Mouse (Mus musculus): Measurements from ENCODE around the gene AB124611. TPM values are rescaled to one million over a fixed set of nuclear protein-coding genes. Genes with fewer than 3 reads are reported as not detected.
"Not testable (repeated sequence)": the region's sequence is repeated elsewhere in the genome, so short reads cannot be mapped to it uniquely, and the experiment has no call there.

The AB124611 gene
- polyA plus RNA-seq, 1 experiment from 2014 or later = 3.7 TPM

DNA sequence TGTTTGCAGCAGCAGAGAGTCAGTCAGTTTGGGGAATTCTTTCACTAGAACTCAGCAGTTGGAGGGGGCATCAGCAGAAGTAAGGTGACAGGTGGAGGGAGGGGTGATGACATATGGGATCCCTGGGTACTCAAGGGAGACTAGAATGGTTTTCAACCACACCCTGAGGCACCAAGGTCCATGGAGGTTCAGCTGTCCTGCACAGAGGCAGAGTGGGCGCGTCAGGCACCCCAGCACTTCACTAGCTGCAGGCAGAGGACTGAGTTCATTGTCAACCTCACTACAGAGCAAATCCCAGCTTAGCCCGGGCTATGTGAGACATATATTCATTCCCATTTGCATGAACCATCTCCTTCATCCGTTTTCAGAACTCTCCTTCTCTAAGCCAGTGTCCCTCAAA, 11.0 kb downstream of the AB124611 start:
- Histone ChIP-seq H3K27me3 (ENCODE audit: control insufficient read depth, insufficient read depth, low read length) (no peaks in the 10 kb centered on the region), H3K4me3 (ENCODE audit: low read length) (no peak overlapping the region), H3K36me3 (ENCODE audit: control insufficient read depth, insufficient read depth) (no peaks in the 10 kb centered on the region), H3K9me3 (replicated peaks; ENCODE audit: control insufficient read depth, low read length) (peaks cover 2% of the 10 kb centered on the region; the same call in 1 of the 2 replicates), H3K4me2 (ENCODE audit: low read depth, low read length) (no peak overlapping the region), H3K4me1 (ENCODE audit: control insufficient read depth, insufficient read depth, low read length) (peaks cover 3% of the 10 kb centered on the region; the same call in 1 of the 2 replicates), H3K27ac (ENCODE audit: low read length) (no peak overlapping the region), H3K9ac (ENCODE audit: low read length) (no peak overlapping the region)
- WGBS = 71% methylated on average over 4 of the region's 4 CpGs
- ATAC-seq (replicated peaks; ENCODE audit: extremely low read depth, insufficient read depth, low FRiP score) = no peak

DNA sequence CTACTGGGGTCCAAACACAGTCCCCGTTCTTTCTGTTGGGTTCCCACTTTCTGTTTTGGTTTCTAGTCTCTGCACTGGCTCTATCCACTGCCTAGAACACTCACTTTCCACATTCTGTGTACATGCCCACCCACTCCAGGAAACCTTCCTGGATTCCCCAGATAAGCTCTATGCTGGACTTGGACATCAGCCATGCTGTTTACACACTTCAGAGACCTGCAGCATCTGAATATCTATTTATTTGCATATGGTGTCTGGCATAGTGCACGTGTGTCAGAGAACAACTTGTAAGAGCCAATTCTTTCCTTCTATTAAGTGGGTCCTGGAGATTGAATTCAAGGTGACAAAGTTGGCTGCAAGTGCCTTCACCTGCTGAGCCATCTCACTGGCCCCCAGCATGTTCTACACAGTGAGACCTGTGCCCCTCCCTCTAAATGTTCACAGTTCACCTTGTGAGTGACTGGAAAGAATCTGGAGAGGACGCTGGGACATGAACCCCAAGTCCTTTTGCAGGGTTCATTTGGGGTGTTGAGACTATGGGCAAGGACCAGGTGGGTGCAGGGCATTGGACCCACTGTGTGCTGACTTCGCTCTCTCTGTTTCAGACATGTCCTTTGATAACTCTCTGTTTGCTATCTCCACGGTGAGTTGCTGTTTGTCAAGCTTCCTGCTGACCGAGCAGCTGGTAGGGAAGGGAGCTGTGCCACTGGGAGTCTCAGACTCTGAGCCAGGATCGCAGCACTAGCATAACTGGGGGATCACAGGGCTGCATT, 14.2 kb downstream of the AB124611 start:
- Histone ChIP-seq H3K27ac (ENCODE audit: low read length) (no peak overlapping the region), H3K36me3 (ENCODE audit: control insufficient read depth, insufficient read depth) (no peaks in the 10 kb centered on the region), H3K4me3 (ENCODE audit: low read length) (no peak overlapping the region), H3K27me3 (ENCODE audit: control insufficient read depth, insufficient read depth, low read length) (no peaks in the 10 kb centered on the region), H3K9ac (ENCODE audit: low read length) (no peak overlapping the region), H3K4me2 (ENCODE audit: low read depth, low read length) (no peak overlapping the region), H3K4me1 (ENCODE audit: control insufficient read depth, insufficient read depth, low read length) (peaks cover 4% of the 10 kb centered on the region), H3K9me3 (replicated peaks; ENCODE audit: control insufficient read depth, low read length) (no peaks in the 10 kb centered on the region)
- 62% methylated on average over 7 of the region's 7 CpGs for WGBS
- ATAC-seq (replicated peaks; ENCODE audit: extremely low read depth, insufficient read depth, low FRiP score) = no peak

DNA sequence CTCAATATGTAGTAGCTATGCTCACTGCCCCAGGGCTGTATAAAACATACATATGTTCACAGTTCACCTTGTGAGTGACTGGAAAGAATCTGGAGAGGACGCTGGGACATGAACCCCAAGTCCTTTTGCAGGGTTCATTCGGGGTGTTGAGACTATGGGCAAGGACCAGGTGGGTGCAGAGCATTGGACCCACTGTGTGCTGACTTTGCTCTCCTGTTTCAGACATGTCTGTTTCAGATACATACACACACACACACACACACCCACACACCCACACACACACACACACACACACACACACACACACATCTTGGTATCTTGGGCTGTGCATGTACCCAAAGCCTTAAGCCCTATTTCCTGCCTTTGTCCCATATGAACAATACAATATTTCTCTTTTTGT, 16.0 kb downstream of the AB124611 start:
- not testable (repeated sequence) for H3K9ac ChIP-seq (ENCODE audit: low read length); H3K27me3 ChIP-seq (ENCODE audit: control insufficient read depth, insufficient read depth, low read length); ATAC-seq (replicated peaks; ENCODE audit: extremely low read depth, insufficient read depth, low FRiP score); H3K27ac ChIP-seq (ENCODE audit: low read length); H3K9me3 ChIP-seq (replicated peaks; ENCODE audit: control insufficient read depth, low read length); H3K36me3 ChIP-seq (ENCODE audit: control insufficient read depth, insufficient read depth); H3K4me2 ChIP-seq (ENCODE audit: low read depth, low read length); H3K4me3 ChIP-seq (ENCODE audit: low read length)
- WGBS = 81% methylated on average over 2 of the region's 2 CpGs
- H3K4me1 ChIP-seq (ENCODE audit: control insufficient read depth, insufficient read depth, low read length) = peaks cover 10% of the 10 kb centered on the region

- Histone ChIP-seq H3K27ac (ENCODE audit: low read length) (peak overlapping the region; percentile 89), H3K4me1 (ENCODE audit: control insufficient read depth, insufficient read depth, low read length) (peaks cover 13% of the 10 kb centered on the region), H3K9ac (ENCODE audit: low read length) (peak overlapping the region; percentile 74), H3K9me3 (replicated peaks; ENCODE audit: control insufficient read depth, low read length) (no peaks in the 10 kb centered on the region), H3K36me3 (ENCODE audit: control insufficient read depth, insufficient read depth) (no peaks in the 10 kb centered on the region), H3K27me3 (ENCODE audit: control insufficient read depth, insufficient read depth, low read length) (no peaks in the 10 kb centered on the region), H3K4me2 (ENCODE audit: low read depth, low read length) (peak overlapping the region; percentile 71), H3K4me3 (ENCODE audit: low read length) (peak overlapping the region; percentile 80)
- peak; percentile 21 for ATAC-seq (replicated peaks; ENCODE audit: extremely low read depth, insufficient read depth, low FRiP score)
- WGBS = 16% methylated on average over 9 of the region's 9 CpGs
Measured at GRCm38 (mm10) chr9:21545351-21545915, 19.5 kb downstream of the AB124611 start.

DNA sequence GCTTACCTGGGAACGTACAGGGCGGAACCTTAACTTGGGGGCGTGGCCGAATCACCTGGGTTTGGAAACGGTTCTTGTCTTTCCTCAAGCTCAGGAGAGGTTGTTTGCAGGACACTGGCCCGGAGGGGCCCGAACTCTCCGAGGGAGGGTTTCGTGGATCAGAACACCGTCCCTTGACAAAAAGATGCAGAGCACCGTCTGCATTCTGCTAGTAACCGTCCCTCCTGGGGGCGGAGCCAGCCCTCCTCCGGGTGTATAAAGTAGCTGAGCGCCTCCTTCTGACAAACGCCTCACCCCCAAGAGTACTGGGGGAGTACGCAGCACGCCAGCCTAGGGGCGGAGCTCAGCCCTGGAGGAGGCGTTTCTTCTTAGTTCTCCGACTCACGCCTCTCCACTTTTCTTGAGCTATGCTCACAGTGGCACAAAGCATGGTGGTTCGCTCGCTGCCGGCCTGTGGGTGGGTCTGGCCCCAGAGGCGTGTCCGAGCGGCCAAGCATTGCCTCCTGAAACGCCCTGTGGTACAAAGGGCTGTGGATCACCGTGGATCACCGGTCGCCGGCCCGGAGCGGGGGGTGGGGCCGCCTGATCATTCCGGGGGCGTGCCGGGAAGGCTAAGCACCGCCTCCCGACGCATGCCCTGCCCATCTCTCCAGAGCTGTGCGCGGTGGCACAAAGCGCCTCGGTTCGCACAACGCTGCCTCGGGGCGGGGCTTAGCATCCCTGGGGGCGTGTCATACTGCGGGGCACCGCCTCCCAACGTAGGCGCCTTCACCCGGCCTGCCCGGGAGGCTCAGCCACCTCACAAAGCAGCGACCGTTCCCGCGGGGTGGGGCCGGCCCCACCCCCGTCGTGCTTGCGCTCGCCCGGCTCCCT, 20.2 kb downstream of the AB124611 start:
- no peaks in the 10 kb centered on the region for H3K27me3 ChIP-seq (ENCODE audit: control insufficient read depth, insufficient read depth, low read length)
- peak overlapping the region; percentile 74 for H3K9ac ChIP-seq (ENCODE audit: low read length)
- under 1% methylated on average over 67 of the region's 67 CpGs for WGBS
- H3K4me2 ChIP-seq (ENCODE audit: low read depth, low read length) = peak overlapping the region; percentile 71
- peak overlapping the region; percentile 80 for H3K4me3 ChIP-seq (ENCODE audit: low read length)
- H3K27ac ChIP-seq (ENCODE audit: low read length) = peak overlapping the region; percentile 97
- H3K9me3 ChIP-seq (replicated peaks; ENCODE audit: control insufficient read depth, low read length) = no peaks in the 10 kb centered on the region
- H3K36me3 ChIP-seq (ENCODE audit: control insufficient read depth, insufficient read depth) = no peaks in the 10 kb centered on the region
- H3K4me1 ChIP-seq (ENCODE audit: control insufficient read depth, insufficient read depth, low read length) = peaks cover 13% of the 10 kb centered on the region
- ATAC-seq (replicated peaks; ENCODE audit: extremely low read depth, insufficient read depth, low FRiP score) = peak; percentile 93

- under 1% methylated on average over 33 of the region's 52 CpGs for WGBS
- Histone ChIP-seq H3K27ac (ENCODE audit: low read length) (peak within 1 kb of the TSS; percentile 97), H3K4me1 (ENCODE audit: control insufficient read depth, insufficient read depth, low read length) (peaks cover 13% of the 10 kb centered on the region), H3K4me3 (ENCODE audit: low read length) (peak within 1 kb of the TSS; percentile 80), H3K36me3 (ENCODE audit: control insufficient read depth, insufficient read depth) (no peaks in the 10 kb centered on the region), H3K9ac (ENCODE audit: low read length) (peak within 1 kb of the TSS; percentile 96), H3K4me2 (ENCODE audit: low read depth, low read length) (peak within 1 kb of the TSS; percentile 71), H3K27me3 (ENCODE audit: control insufficient read depth, insufficient read depth, low read length) (no peaks in the 10 kb centered on the region), H3K9me3 (replicated peaks; ENCODE audit: control insufficient read depth, low read length) (no peaks in the 10 kb centered on the region)
- ATAC-seq (replicated peaks; ENCODE audit: extremely low read depth, insufficient read depth, low FRiP score) = no peak
Measured at GRCm38 (mm10) chr9:21546789-21547074, 20.8 kb downstream of the AB124611 start, which contains the start of gene Carm1. TSS of gene Carm1 (plus strand) at chr9:21546894.

DNA sequence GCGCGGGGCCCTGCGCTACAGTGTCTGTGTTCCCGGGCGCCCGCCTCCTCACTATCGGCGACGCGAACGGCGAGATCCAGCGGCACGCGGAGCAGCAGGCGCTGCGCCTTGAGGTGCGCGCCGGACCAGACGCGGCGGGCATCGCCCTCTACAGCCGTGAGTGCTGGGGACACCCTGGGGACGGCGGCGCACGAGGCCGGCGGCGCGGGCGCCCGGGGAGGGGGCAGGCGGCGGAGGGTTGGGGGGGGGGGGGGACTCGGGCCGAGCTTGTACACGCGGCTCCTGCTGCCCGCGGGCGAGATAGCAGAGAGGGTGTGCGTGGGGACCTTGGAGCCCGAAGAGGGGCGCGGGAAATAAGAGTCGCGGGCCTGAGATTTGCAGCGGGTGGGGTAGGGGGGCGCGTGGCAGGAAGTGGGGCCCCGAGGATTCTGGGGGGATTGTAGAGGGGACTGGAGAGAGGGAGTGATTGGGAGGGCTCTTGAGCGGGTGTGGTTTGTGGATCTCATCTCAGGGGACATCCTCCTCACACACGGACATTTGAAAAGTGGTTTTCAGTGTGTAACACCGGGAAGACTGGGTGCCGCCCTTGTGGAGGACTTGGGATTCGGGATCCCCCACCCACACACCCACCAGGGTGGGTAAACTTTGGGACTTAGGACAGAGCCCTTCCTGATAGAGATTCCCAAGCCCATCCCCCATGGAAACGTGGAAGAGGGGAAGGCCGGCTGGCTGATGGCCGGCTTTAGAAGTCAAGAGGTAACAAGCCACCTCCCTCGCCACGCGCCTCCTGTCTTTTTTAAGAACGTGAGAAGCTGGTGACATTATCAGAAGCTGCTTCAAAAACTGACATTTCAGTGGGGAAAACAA, 21.3 kb downstream of the AB124611 start:
- Histone ChIP-seq H3K4me2 (ENCODE audit: low read depth, low read length) (peak overlapping the region; percentile 71), H3K9me3 (replicated peaks; ENCODE audit: control insufficient read depth, low read length) (no peaks in the 10 kb centered on the region), H3K27ac (ENCODE audit: low read length) (peak overlapping the region; percentile 97), H3K9ac (ENCODE audit: low read length) (peak overlapping the region; percentile 96), H3K4me1 (ENCODE audit: control insufficient read depth, insufficient read depth, low read length) (peaks cover 13% of the 10 kb centered on the region), H3K4me3 (ENCODE audit: low read length) (peak overlapping the region; percentile 80), H3K36me3 (ENCODE audit: control insufficient read depth, insufficient read depth) (no peaks in the 10 kb centered on the region), H3K27me3 (ENCODE audit: control insufficient read depth, insufficient read depth, low read length) (no peaks in the 10 kb centered on the region)
- ATAC-seq (replicated peaks; ENCODE audit: extremely low read depth, insufficient read depth, low FRiP score) = peak; percentile 5
- under 1% methylated on average over 56 of the region's 66 CpGs for WGBS

GRCm38 (mm10) chr9:21551049-21551448, 25.1 kb downstream of the AB124611 start:
- Histone ChIP-seq H3K4me2 (ENCODE audit: low read depth, low read length) (no peak overlapping the region), H3K9ac (ENCODE audit: low read length) (no peak overlapping the region), H3K36me3 (ENCODE audit: control insufficient read depth, insufficient read depth) (no peaks in the 10 kb centered on the region), H3K9me3 (replicated peaks; ENCODE audit: control insufficient read depth, low read length) (no peaks in the 10 kb centered on the region), H3K4me1 (ENCODE audit: control insufficient read depth, insufficient read depth, low read length) (peaks cover 12% of the 10 kb centered on the region), H3K27me3 (ENCODE audit: control insufficient read depth, insufficient read depth, low read length) (no peaks in the 10 kb centered on the region), H3K27ac (ENCODE audit: low read length) (no peak overlapping the region), H3K4me3 (ENCODE audit: low read length) (no peak overlapping the region)
- ATAC-seq (replicated peaks; ENCODE audit: extremely low read depth, insufficient read depth, low FRiP score) = no peak
- 94% methylated on average over 2 of the region's 2 CpGs for WGBS
